Mouse (Mus musculus) hindbrain, embryonic 12.5 days (tissue): ENCODE data around the gene Antxr1. TPM values are rescaled to one million over a fixed set of nuclear protein-coding genes. Genes with fewer than 3 reads are reported as not detected.

ENCODE experiments used
- ATAC-seq: fragments of 200-750 bp; cut with Nextera tagmentation; 2 replicates; pipeline ENCODE4 v1.8.0; 2017; ENCODE audit warnings: moderate TSS enrichment; ENCODE audit not compliant: low FRiP score
- H3K27ac ChIP-seq: fragments of 300-500 bp; sonication (generic); 2 replicates; pipeline ENCODE4 v1.5.1; 2016; ENCODE audit warnings: mild to moderate bottlenecking
- H3K27me3 ChIP-seq: fragments of 300-500 bp; sonication (generic); 2 replicates; pipeline ENCODE4 v1.6.1; 2016; ENCODE audit warnings: mild to moderate bottlenecking
- H3K36me3 ChIP-seq: fragments of 300-500 bp; sonication (generic); 2 replicates; pipeline ENCODE4 v1.6.1; 2016; ENCODE audit warnings: mild to moderate bottlenecking
- H3K4me1 ChIP-seq: fragments of 300-500 bp; sonication (generic); 2 replicates; pipeline ENCODE4 v1.6.1; 2016
- H3K4me2 ChIP-seq: fragments of 300-500 bp; sonication (generic); replicated peaks from 2 replicates; pipeline ENCODE4 v1.6.1; 2016; ENCODE audit warnings: mild to moderate bottlenecking
- H3K4me3 ChIP-seq: fragments of 300-500 bp; sonication (generic); 2 replicates; pipeline ENCODE4 v1.5.1; 2016; ENCODE audit warnings: mild to moderate bottlenecking
- H3K9ac ChIP-seq: fragments of 300-500 bp; sonication (generic); 2 replicates; pipeline ENCODE4 v1.6.1; 2016; ENCODE audit warnings: mild to moderate bottlenecking, moderate library complexity
- H3K9me3 ChIP-seq: fragments of 300-500 bp; sonication (generic); replicated peaks from 2 replicates; pipeline ENCODE4 v1.6.1; 2016; ENCODE audit warnings: mild to moderate bottlenecking
- WGBS: fragments of 180-500 bp; shearing (Covaris S2); methylation state at CpG from one replicate; pipeline ENCODE4 v1.1.7; 2016; 5-methylcytosine and 5-hydroxymethylcytosine counted together
- polyA plus RNA-seq: library from polyadenylated mRNA; unstranded; fragments of >200 nt; fragmentation: Nextera tagmentation; extraction: Ambion mirVana; gene quantifications from 2 replicates; pipeline ENCODE4 v1.2.1, GENCODE M21; 2016

Antxr1 gene
- polyA plus RNA-seq, 1 experiment from 2014 or later = 5.0 TPM

GRCm38 (mm10) chr6:87123406-87123805 is 212.2 kb downstream of the Antxr1 start:
- no peaks in the 10 kb centered on the region for H3K27me3 ChIP-seq
- no peak overlapping the region for H3K9ac ChIP-seq
- 89% methylated on average over 6 of the region's 6 CpGs for WGBS
- 0 out of 2 replicates have a peak, but pooled peaks cover 6% of the 10 kb centered on the region for H3K4me1 ChIP-seq
- ATAC-seq = no peak
- no peak overlapping the region for H3K4me3 ChIP-seq
- H3K27ac ChIP-seq = no peak overlapping the region
- H3K36me3 ChIP-seq = no peaks in the 10 kb centered on the region
- no peak overlapping the region for H3K4me2 ChIP-seq
- H3K9me3 ChIP-seq = no peaks in the 10 kb centered on the region

- Histone ChIP-seq H3K27me3 (no peaks in the 10 kb centered on the region), H3K4me1 (0 out of 2 replicates have a peak, but pooled peaks cover 2% of the 10 kb centered on the region), H3K4me2 (no peak overlapping the region), H3K4me3 (no peak overlapping the region), H3K9ac (no peak overlapping the region), H3K9me3 (no peaks in the 10 kb centered on the region), H3K36me3 (no peaks in the 10 kb centered on the region), H3K27ac (no peak overlapping the region)
- ATAC-seq = no peak
- 82% methylated on average over 7 of the region's 7 CpGs for WGBS
Observed at GRCm38 (mm10) chr6:87121961-87122360, 213.7 kb downstream of the Antxr1 start.

GRCm38 (mm10) chr6:87120661-87121060 is 215.0 kb downstream of the Antxr1 start:
- ATAC-seq = no peak
- H3K27ac ChIP-seq = no peak overlapping the region
- H3K36me3 ChIP-seq = no peaks in the 10 kb centered on the region
- no peak overlapping the region for H3K4me3 ChIP-seq
- H3K9ac ChIP-seq = no peak overlapping the region
- H3K27me3 ChIP-seq = no peaks in the 10 kb centered on the region
- no peak overlapping the region for H3K4me2 ChIP-seq
- WGBS = 83% methylated on average over 6 of the region's 6 CpGs
- 0 out of 2 replicates have a peak, but pooled peaks cover 3% of the 10 kb centered on the region for H3K4me1 ChIP-seq
- no peaks in the 10 kb centered on the region for H3K9me3 ChIP-seq

- no peak overlapping the region for H3K4me2 ChIP-seq
- ATAC-seq = no peak
- H3K4me1 ChIP-seq = 0 out of 2 replicates have a peak, but pooled peaks cover 3% of the 10 kb centered on the region
- H3K36me3 ChIP-seq = no peaks in the 10 kb centered on the region
- no peak overlapping the region for H3K4me3 ChIP-seq
- no peaks in the 10 kb centered on the region for H3K9me3 ChIP-seq
- H3K9ac ChIP-seq = no peak overlapping the region
- 63% methylated on average over 4 of the region's 4 CpGs for WGBS
- no peaks in the 10 kb centered on the region for H3K27me3 ChIP-seq
- H3K27ac ChIP-seq = no peak overlapping the region
Observed at GRCm38 (mm10) chr6:87119975-87120374, 215.6 kb downstream of the Antxr1 start.

- H3K36me3 ChIP-seq = no peaks in the 10 kb centered on the region
- ATAC-seq = no peak
- H3K4me3 ChIP-seq = no peak overlapping the region
- no peaks in the 10 kb centered on the region for H3K27me3 ChIP-seq
- no peak overlapping the region for H3K27ac ChIP-seq
- 0 out of 2 replicates have a peak, but pooled peaks cover 3% of the 10 kb centered on the region for H3K4me1 ChIP-seq
- H3K9me3 ChIP-seq = no peaks in the 10 kb centered on the region
- H3K4me2 ChIP-seq = no peak overlapping the region
- H3K9ac ChIP-seq = no peak overlapping the region
- 89% methylated on average over 20 of the region's 20 CpGs for WGBS
Observed at GRCm38 (mm10) chr6:87119066-87119837, 216.4 kb downstream of the Antxr1 start.

GRCm38 (mm10) chr6:87116596-87116995 is 219.0 kb downstream of the Antxr1 start:
- Histone ChIP-seq H3K4me3 (no peak overlapping the region), H3K36me3 (no peaks in the 10 kb centered on the region), H3K27me3 (no peaks in the 10 kb centered on the region), H3K4me2 (no peak overlapping the region), H3K27ac (no peak overlapping the region), H3K9ac (no peak overlapping the region), H3K4me1 (0 out of 2 replicates have a peak, but pooled peaks cover 7% of the 10 kb centered on the region), H3K9me3 (no peaks in the 10 kb centered on the region)
- WGBS = 83% methylated on average over 7 of the region's 7 CpGs
- ATAC-seq = no peak

GRCm38 (mm10) chr6:87115981-87116380 is 219.6 kb downstream of the Antxr1 start:
- 91% methylated on average over 2 of the region's 2 CpGs for WGBS
- Histone ChIP-seq H3K27ac (no peak overlapping the region), H3K9me3 (no peaks in the 10 kb centered on the region)

GRCm38 (mm10) chr6:87112125-87112524 is 223.5 kb downstream of the Antxr1 start:
- no peaks in the 10 kb centered on the region for H3K36me3 ChIP-seq
- H3K4me2 ChIP-seq = no peak overlapping the region
- no peak overlapping the region for H3K27ac ChIP-seq
- no peak overlapping the region for H3K4me3 ChIP-seq
- no peaks in the 10 kb centered on the region for H3K27me3 ChIP-seq
- no peak for ATAC-seq
- 0 out of 2 replicates have a peak, but pooled peaks cover 7% of the 10 kb centered on the region for H3K4me1 ChIP-seq
- no peak overlapping the region for H3K9ac ChIP-seq
- no peaks in the 10 kb centered on the region for H3K9me3 ChIP-seq
- 76% methylated on average over 6 of the region's 6 CpGs for WGBS

More at GRCm38 (mm10) chr6:87115981-87116380, 219.6 kb downstream of the Antxr1 start:
- Histone ChIP-seq H3K27me3 (no peaks in the 10 kb centered on the region), H3K4me1 (0 out of 2 replicates have a peak, but pooled peaks cover 7% of the 10 kb centered on the region), H3K36me3 (no peaks in the 10 kb centered on the region), H3K4me3 (no peak overlapping the region), H3K4me2 (no peak overlapping the region), H3K9ac (no peak overlapping the region)
- ATAC-seq = no peak

- no peak for ATAC-seq
- H3K4me1 ChIP-seq = 0 out of 2 replicates have a peak, but pooled peaks cover 7% of the 10 kb centered on the region
- no peak overlapping the region for H3K9ac ChIP-seq
- H3K4me2 ChIP-seq = no peak overlapping the region
- H3K4me3 ChIP-seq = no peak overlapping the region
- H3K27ac ChIP-seq = no peak overlapping the region
- H3K27me3 ChIP-seq = no peaks in the 10 kb centered on the region
- no peaks in the 10 kb centered on the region for H3K36me3 ChIP-seq
- 95% methylated on average over 1 of the region's 1 CpGs for whole genome bisulfite sequencing
- no peaks in the 10 kb centered on the region for H3K9me3 ChIP-seq
Observed at GRCm38 (mm10) chr6:87111493-87111892, 224.1 kb downstream of the Antxr1 start.

GRCm38 (mm10) chr6:87104123-87104796 is 231.4 kb downstream of the Antxr1 start, which contains the start of gene D6Ertd527e:
Gene D6Ertd527e, plus strand, starts transcription at chr6:87104746.
- ATAC-seq = no peak
- peaks cover 14% of the 10 kb centered on the region for H3K4me1 ChIP-seq
- 86% methylated on average over 11 of the region's 11 CpGs for WGBS
- no peak within 1 kb of the TSS for H3K4me3 ChIP-seq
- no peak within 1 kb of the TSS for H3K9ac ChIP-seq
- H3K27ac ChIP-seq = no peak within 1 kb of the TSS
- H3K27me3 ChIP-seq = no peaks in the 10 kb centered on the region
- H3K36me3 ChIP-seq = no peaks in the 10 kb centered on the region
- H3K4me2 ChIP-seq = no peak within 1 kb of the TSS
- H3K9me3 ChIP-seq = no peaks in the 10 kb centered on the region

GRCm38 (mm10) chr6:87103314-87103713 is 232.3 kb downstream of the Antxr1 start:
- Histone ChIP-seq H3K36me3 (no peaks in the 10 kb centered on the region), H3K9ac (no peak overlapping the region), H3K4me2 (no peak overlapping the region), H3K4me1 (peaks cover 18% of the 10 kb centered on the region), H3K9me3 (no peaks in the 10 kb centered on the region), H3K27me3 (no peaks in the 10 kb centered on the region), H3K27ac (no peak overlapping the region), H3K4me3 (no peak overlapping the region)
- WGBS = 90% methylated on average over 1 of the region's 1 CpGs
- ATAC-seq = no peak

- H3K36me3 ChIP-seq = no peaks in the 10 kb centered on the region
- peak; percentile 43; the same call in 1 of the 2 replicates for ATAC-seq
- H3K9ac ChIP-seq = 0 out of 2 replicates have a peak overlapping the region, but pooled peaks have one; percentile 2
- H3K27ac ChIP-seq = no peak overlapping the region
- H3K4me3 ChIP-seq = no peak overlapping the region
- no peaks in the 10 kb centered on the region for H3K27me3 ChIP-seq
- no peak overlapping the region for H3K4me2 ChIP-seq
- H3K9me3 ChIP-seq = no peaks in the 10 kb centered on the region
- peaks cover 18% of the 10 kb centered on the region for H3K4me1 ChIP-seq
- 27% methylated on average over 7 of the region's 7 CpGs for WGBS
Observed at GRCm38 (mm10) chr6:87102421-87102911, 233.2 kb downstream of the Antxr1 start.
